Mouse (Mus musculus): ENCODE measurements around the gene Tmem232. TPM values are rescaled to one million over a fixed set of nuclear protein-coding genes. Genes with fewer than 3 reads are reported as not detected.

The Tmem232 gene
- not detected in 2 replicates for total RNA-seq (2015)
- not detected in 2 replicates for total RNA-seq (2017)

GRCm38 (mm10) chr17:65540441-65541272 lies at the start of gene Tmem232:
Gene Tmem232 (minus strand): TSS chr17:65540782.
- peak; percentile 80 for ATAC-seq (ENCODE audit: poor library complexity, severe bottlenecking)

- no peak for ATAC-seq (ENCODE audit: poor library complexity, severe bottlenecking)
These were observed 46.3 kb upstream of the Tmem232 start for GRCm38 (mm10) chr17:65586892-65587291.

- no peak for ATAC-seq (ENCODE audit: poor library complexity, severe bottlenecking)
These were observed 40.9 kb upstream of the Tmem232 start for GRCm38 (mm10) chr17:65581440-65581839.

- ATAC-seq (ENCODE audit: poor library complexity, severe bottlenecking), result no peak
These were observed 39.2 kb upstream of the Tmem232 start for GRCm38 (mm10) chr17:65579766-65580165.

- peak; percentile 78 for ATAC-seq (ENCODE audit: poor library complexity, severe bottlenecking)
These were observed 34.8 kb upstream of the Tmem232 start for GRCm38 (mm10) chr17:65575339-65575738.

- no peak for ATAC-seq (ENCODE audit: poor library complexity, severe bottlenecking)
These were observed 34.3 kb upstream of the Tmem232 start for GRCm38 (mm10) chr17:65574850-65575249.

GRCm38 (mm10) chr17:65571866-65572265 lies 31.3 kb upstream of the Tmem232 start:
- ATAC-seq (ENCODE audit: poor library complexity, severe bottlenecking), result no peak

GRCm38 (mm10) chr17:65571466-65571865 lies 30.9 kb upstream of the Tmem232 start:
- ATAC-seq (ENCODE audit: poor library complexity, severe bottlenecking), result no peak

GRCm38 (mm10) chr17:65564189-65564588 lies 23.6 kb upstream of the Tmem232 start:
- ATAC-seq (ENCODE audit: poor library complexity, severe bottlenecking), result no peak

GRCm38 (mm10) chr17:65563345-65563744 lies 22.8 kb upstream of the Tmem232 start:
- no peak for ATAC-seq (ENCODE audit: poor library complexity, severe bottlenecking)

- no peak for ATAC-seq (ENCODE audit: poor library complexity, severe bottlenecking)
These were observed 22.2 kb upstream of the Tmem232 start for GRCm38 (mm10) chr17:65562761-65563160.

GRCm38 (mm10) chr17:65561361-65562015 lies 20.9 kb upstream of the Tmem232 start:
- peak; percentile 32; the same call in 1 of the 2 replicates for ATAC-seq (ENCODE audit: poor library complexity, severe bottlenecking)

GRCm38 (mm10) chr17:65559273-65559672 lies 18.7 kb upstream of the Tmem232 start:
- peak; percentile 73 for ATAC-seq (ENCODE audit: poor library complexity, severe bottlenecking)

GRCm38 (mm10) chr17:65558788-65559187 lies 18.2 kb upstream of the Tmem232 start:
- ATAC-seq (ENCODE audit: poor library complexity, severe bottlenecking), result no peak

- peak; percentile 69 for ATAC-seq (ENCODE audit: poor library complexity, severe bottlenecking)
These were observed 17.6 kb upstream of the Tmem232 start for GRCm38 (mm10) chr17:65558217-65558616.

GRCm38 (mm10) chr17:65557212-65557611 lies 16.6 kb upstream of the Tmem232 start:
- ATAC-seq (ENCODE audit: poor library complexity, severe bottlenecking), result no peak

- ATAC-seq (ENCODE audit: poor library complexity, severe bottlenecking), result no peak
These were observed 16.2 kb upstream of the Tmem232 start for GRCm38 (mm10) chr17:65556798-65557197.

- no peak for ATAC-seq (ENCODE audit: poor library complexity, severe bottlenecking)
These were observed 11.9 kb upstream of the Tmem232 start for GRCm38 (mm10) chr17:65552426-65552997.

GRCm38 (mm10) chr17:65550357-65550756 lies 9.8 kb upstream of the Tmem232 start:
- no peak for ATAC-seq (ENCODE audit: poor library complexity, severe bottlenecking)

GRCm38 (mm10) chr17:65548698-65549365 lies 8.2 kb upstream of the Tmem232 start:
- no peak for ATAC-seq (ENCODE audit: poor library complexity, severe bottlenecking)

- ATAC-seq (ENCODE audit: poor library complexity, severe bottlenecking), result peak; percentile 69
These were observed 5.6 kb upstream of the Tmem232 start for GRCm38 (mm10) chr17:65546221-65546620.

Measured in megakaryocyte, adult 5-6 weeks (primary cell).